In the genomic region with DNA sequence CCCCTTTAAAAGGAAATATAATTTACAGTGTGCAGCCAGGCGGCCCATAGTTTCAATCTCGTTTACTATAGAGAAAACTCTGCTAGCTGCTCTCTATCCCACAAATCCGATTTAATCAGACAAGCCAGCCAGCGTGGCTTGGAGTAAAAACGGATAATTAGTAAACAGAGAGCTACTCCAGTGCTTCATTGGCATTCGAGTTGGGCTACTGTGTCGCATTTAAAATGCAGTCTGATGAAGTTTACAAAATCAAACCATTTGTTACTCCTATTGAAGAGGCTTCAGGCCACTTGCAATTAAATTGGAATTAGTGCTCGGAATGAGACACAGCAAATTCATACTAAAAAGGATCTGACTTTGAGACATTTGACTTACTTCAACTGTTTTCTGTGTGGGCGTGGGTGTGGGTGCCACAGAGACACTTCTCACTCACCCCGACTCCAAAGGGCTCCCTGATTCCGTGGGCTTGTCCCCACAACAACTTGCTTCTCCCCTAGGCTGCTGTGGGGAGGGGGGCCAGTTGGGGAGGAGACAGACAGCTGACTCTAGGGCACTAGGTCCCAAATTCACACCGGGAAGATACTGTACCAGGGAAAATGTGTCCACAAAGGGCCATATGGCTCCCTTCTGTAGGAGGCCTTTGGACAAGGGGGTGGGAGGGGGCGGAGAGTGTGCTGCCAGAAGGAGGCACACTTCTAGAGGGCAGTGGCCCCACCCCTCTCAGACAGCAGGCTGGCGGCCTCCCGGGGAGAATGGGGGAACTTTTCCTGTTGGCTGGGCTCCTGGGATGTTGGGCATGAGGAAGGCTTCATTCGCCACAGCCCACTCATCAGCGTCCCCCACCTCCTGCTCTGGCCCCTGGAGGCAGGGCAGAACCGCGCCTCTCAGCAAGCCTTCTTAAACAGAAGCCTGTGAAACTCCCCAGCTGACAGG, we compare ENCODE assay signal across 8 mouse cellular contexts.
DNase-seq lines count a peak whose midpoint lies in the region; ATAC-seq and TF ChIP-seq lines count a peak whose summit lies in the region.

No protein-coding gene starts in this region.

- peaks cover 37% of the 10 kb centered on the region for H3K4me1 ChIP-seq in embryonic facial prominence, embryonic 13.5 days
- H3K4me1 ChIP-seq in hindbrain, embryonic 16.5 days (ENCODE audit: control insufficient read depth, insufficient read depth, low read depth, low read length), result peaks cover 38% of the 10 kb centered on the region
- H3K4me1 ChIP-seq in stomach, postnatal 0 days (replicated peaks; ENCODE audit: control insufficient read depth, insufficient read depth), result peaks cover 4% of the 10 kb centered on the region; the same call in 1 of the 2 replicates

- no peak; the same call in none of the 2 replicates for TF ChIP-seq CTCF in left cerebral cortex, adult 2 months (IDR thresholded peaks at IDR 0.05)
- TF ChIP-seq CTCF in stomach, postnatal 0 days (IDR thresholded peaks at IDR 0.05; ENCODE audit: low read depth), result peak; percentile 49

- peak overlapping the region; percentile 66 for H3K27ac ChIP-seq in left cerebral cortex, adult 2 months
- H3K27ac ChIP-seq in embryonic facial prominence, embryonic 13.5 days, result peak overlapping the region; percentile 64; the same call in 1 of the 2 replicates
- H3K27ac ChIP-seq in hindbrain, embryonic 16.5 days (ENCODE audit: low read depth, low read length), result peak overlapping the region; percentile 73; the same call in 1 of the 2 replicates
- H3K27ac ChIP-seq in stomach, postnatal 0 days (replicated peaks), result 0 out of 2 replicates have a peak overlapping the region, but pooled peaks have one; percentile 13

- 13% methylated on average over 19 of the region's 19 CpGs for WGBS in embryonic facial prominence, embryonic 13.5 days
- WGBS in hindbrain, embryonic 16.5 days, result 12% methylated on average over 18 of the region's 19 CpGs
- WGBS in stomach, postnatal 0 days, result 35% methylated on average over 18 of the region's 19 CpGs

- no peak for ATAC-seq in embryonic facial prominence, embryonic 13.5 days (ENCODE audit: insufficient number of reproducible peaks, insufficient read depth, low FRiP score, low TSS enrichment, low read depth)
- peak; percentile 81 for ATAC-seq in hindbrain, embryonic 16.5 days
- peak; percentile 49; the same call in 1 of the 2 replicates for ATAC-seq in stomach, postnatal 0 days (ENCODE audit: low FRiP score, low TSS enrichment)

- DNase-seq in left cerebral cortex, adult 2 months (ENCODE audit: extremely low spot score in 1 of 2, low spot score in 2 of 2), result peak in 1 of 2 experiments; percentile 42
- no peak for DNase-seq in left cerebral cortex, adult 11 months (ENCODE audit: low spot score)
- DNase-seq in lung, postnatal 4 days, result peak; percentile 64 to 80
- DNase-seq in stomach, postnatal 0 days (ENCODE audit: low spot score), result peak; percentile 45
- DNase-seq in urinary bladder, postnatal 36 days (ENCODE audit: low spot score in 2 of 2), result no peak
- DNase-seq in c-Kit-positive CD71-positive TER-119-positive erythroid progenitor cells, embryonic 14.5 days (ENCODE audit: low spot score), result no peak

- intact Hi-C loops in left cerebral cortex, adult 2 months (cut with DNase I), result loop anchor here (2.0 kb wide), 2 partner anchors 44 to 58 kb away; no protein-coding TSS in a partner anchor

- TF ChIP-seq EP300 in stomach, postnatal 0 days (optimal IDR thresholded peaks at IDR 0.05), result no peak

- H3K4me3 ChIP-seq in left cerebral cortex, adult 2 months, result no peak overlapping the region
- H3K4me3 ChIP-seq in embryonic facial prominence, embryonic 13.5 days, result no peak overlapping the region
- H3K4me3 ChIP-seq in hindbrain, embryonic 16.5 days (ENCODE audit: low read length), result no peak overlapping the region
- H3K4me3 ChIP-seq in stomach, postnatal 0 days (ENCODE audit: low read depth, low read length), result no peak overlapping the region

- H3K4me2 ChIP-seq in embryonic facial prominence, embryonic 13.5 days, result peak overlapping the region; percentile 32
- H3K4me2 ChIP-seq in hindbrain, embryonic 16.5 days (ENCODE audit: low read length), result peak overlapping the region; percentile 16; the same call in 1 of the 2 replicates
- H3K4me2 ChIP-seq in stomach, postnatal 0 days (replicated peaks; ENCODE audit: low read depth), result no peak overlapping the region

- no peak overlapping the region for H3K9ac ChIP-seq in embryonic facial prominence, embryonic 13.5 days
- H3K9ac ChIP-seq in hindbrain, embryonic 16.5 days (ENCODE audit: low read depth, low read length), result peak overlapping the region; percentile 17; the same call in 1 of the 2 replicates
- no peak overlapping the region for H3K9ac ChIP-seq in stomach, postnatal 0 days (ENCODE audit: low read length)

- no peaks in the 10 kb centered on the region for H3K9me3 ChIP-seq in embryonic facial prominence, embryonic 13.5 days
- H3K9me3 ChIP-seq in hindbrain, embryonic 16.5 days (ENCODE audit: control insufficient read depth, low read length), result no peaks in the 10 kb centered on the region
- H3K9me3 ChIP-seq in stomach, postnatal 0 days (ENCODE audit: control insufficient read depth, low read length), result no peaks in the 10 kb centered on the region

- no peaks in the 10 kb centered on the region for H3K36me3 ChIP-seq in embryonic facial prominence, embryonic 13.5 days
- H3K36me3 ChIP-seq in hindbrain, embryonic 16.5 days (ENCODE audit: control insufficient read depth, insufficient read depth, low read length), result no peaks in the 10 kb centered on the region
- H3K36me3 ChIP-seq in stomach, postnatal 0 days (ENCODE audit: control insufficient read depth, insufficient read depth, low read length), result no peaks in the 10 kb centered on the region; the same call in 1 of the 2 replicates

- H3K27me3 ChIP-seq in embryonic facial prominence, embryonic 13.5 days, result peaks cover 35% of the 10 kb centered on the region
- no peaks in the 10 kb centered on the region for H3K27me3 ChIP-seq in hindbrain, embryonic 16.5 days (replicated peaks; ENCODE audit: control insufficient read depth, insufficient read depth, low read length)
- no peaks in the 10 kb centered on the region for H3K27me3 ChIP-seq in stomach, postnatal 0 days (ENCODE audit: control insufficient read depth, insufficient read depth, low read length)

Comparison
In these comparisons a context has a peak if more than half of its experiments do, and no peak if none do; other contexts are left out.
1. DNase-seq: peak in lung, postnatal 4 days (2 of 2) and stomach, postnatal 0 days (single experiment); none in left cerebral cortex, adult 11 months (single experiment), urinary bladder, postnatal 36 days (0 of 2) and c-Kit-positive CD71-positive TER-119-positive erythroid progenitor cells, embryonic 14.5 days (single experiment).
2. H3K27ac ChIP-seq: peak in every context shown above with its lines; median percentile 73 in hindbrain, embryonic 16.5 days; 66 in left cerebral cortex, adult 2 months; 64 in embryonic facial prominence, embryonic 13.5 days; 13 in stomach, postnatal 0 days.